Mouse (Mus musculus) right cerebral cortex, postnatal 25 days (tissue): ENCODE measurements around the gene Rap1gds1.
A peak's percentile ranks its signal among the peaks of the same experiment; 100 is the strongest.

ENCODE experiments used
- DNase-seq: peaks from one replicate; pipeline ENCODE4 v3.0.0; 2022

Rap1gds1 gene

DNA sequence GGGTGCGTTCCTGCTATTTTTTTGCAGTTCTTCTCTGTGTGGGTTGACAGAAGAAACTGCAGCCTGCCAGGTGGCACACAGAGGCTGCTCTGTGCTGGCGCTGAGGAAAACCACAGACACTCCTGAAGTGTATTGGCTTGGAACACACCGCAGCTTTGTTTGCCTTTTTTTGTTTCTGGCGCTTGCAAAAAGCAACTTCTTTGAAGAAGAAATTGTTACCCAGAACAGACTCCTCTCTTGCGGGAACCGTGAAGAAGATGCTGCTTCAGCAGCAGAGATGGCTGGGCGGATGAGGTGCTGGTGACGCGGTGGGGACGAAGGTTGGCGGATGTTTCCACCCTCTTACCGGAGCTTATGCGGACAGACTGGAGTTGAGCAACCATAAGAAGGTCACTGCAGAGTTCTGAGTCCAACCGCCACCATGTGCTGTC, 198.1 kb downstream of the Rap1gds1 start:
- peak; percentile 57 for DNase-seq

DNA sequence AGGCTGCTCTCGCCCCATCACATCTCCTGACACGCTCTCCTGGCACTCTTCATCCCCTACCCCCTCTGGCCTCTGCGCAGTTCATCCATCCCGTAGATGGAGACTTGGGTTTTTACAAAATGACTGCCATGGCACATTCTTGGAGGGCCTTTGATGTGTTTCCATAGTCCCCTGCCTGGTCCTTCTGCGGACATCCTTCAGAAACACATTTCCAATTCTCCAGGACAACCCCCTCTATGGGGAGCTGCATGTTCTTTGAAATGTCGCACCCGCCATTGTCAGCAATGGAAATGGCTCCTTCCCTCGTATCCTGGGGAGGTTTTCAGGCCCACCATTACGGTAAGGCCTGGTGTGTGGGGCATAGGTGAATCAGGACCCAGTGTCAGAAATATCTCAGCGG, 198.6 kb downstream of the Rap1gds1 start:
- no peak for DNase-seq

DNA sequence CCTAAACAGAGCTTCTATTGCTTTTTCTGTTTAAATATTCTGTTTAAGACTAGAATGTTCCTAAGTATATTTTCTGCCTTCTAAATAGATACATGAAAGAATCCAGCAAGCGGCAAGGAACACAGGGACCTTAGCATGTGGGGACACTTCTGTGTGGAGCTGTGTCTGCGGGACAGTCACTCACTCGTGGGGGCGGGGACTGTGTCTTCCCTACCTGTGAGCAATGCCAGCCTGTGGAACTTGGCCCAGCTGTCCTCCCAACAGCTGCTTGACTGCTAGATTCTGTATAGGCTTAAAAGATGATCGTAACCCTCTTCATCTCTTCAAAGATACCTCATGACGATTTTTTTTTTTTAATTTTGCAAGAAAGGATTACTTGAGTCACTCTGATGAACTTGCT, 199.1 kb downstream of the Rap1gds1 start:
- DNase-seq = no peak
